Mouse (Mus musculus) MEL (cell line): Measurements from ENCODE around the gene Ppp2r5d.

Experiments used
- CHD2 ChIP-seq: IDR thresholded peaks from 2 replicates; pipeline ENCODE4 v1.6.1; 2011; ENCODE audit warnings: low read length, improper control_type of control experiment
- CTCF ChIP-seq, 3 experiments: IDR thresholded peaks in 2 of 3; conservative IDR thresholded peaks in 1 of 3; 2 replicates each; pipeline ENCODE4 v1.5.1; 2011 to 2012; ENCODE audit warnings: low read length in 3 of 3, low read depth in 2 of 3, mild to moderate bottlenecking in 2 of 3, improper control_type of control experiment in 1 of 3, inconsistent platforms in 1 of 3, mixed read lengths in 1 of 3, moderate library complexity in 1 of 3; ENCODE audit not compliant: control insufficient read depth in 1 of 3, insufficient read depth in 1 of 3, poor library complexity in 1 of 3, severe bottlenecking in 1 of 3
- E2F4 ChIP-seq: IDR thresholded peaks from 2 replicates; pipeline ENCODE4 v1.6.1; 2011; ENCODE audit warnings: low read depth, low read length, improper control_type of control experiment, borderline replicate concordance
- EP300 ChIP-seq, 2 experiments: IDR thresholded peaks; 2 replicates each; pipeline ENCODE4 v1.6.1; 2011; ENCODE audit warnings: improper control_type of control experiment in 2 of 2, low read length in 2 of 2, low read depth in 1 of 2, mild to moderate bottlenecking in 1 of 2
- GATA1 ChIP-seq: IDR thresholded peaks from 2 replicates; pipeline ENCODE4 v1.6.1; 2011; ENCODE audit warnings: low read depth, low read length, improper control_type of control experiment
- MAX ChIP-seq: IDR thresholded peaks from 2 replicates; pipeline ENCODE4 v1.6.1; 2011; ENCODE audit warnings: low read length, improper control_type of control experiment
- MYC ChIP-seq: IDR thresholded peaks from 2 replicates; pipeline ENCODE4 v1.6.1; 2011; ENCODE audit warnings: low read depth, mild to moderate bottlenecking, low read length, improper control_type of control experiment, moderate library complexity
- TAL1 ChIP-seq: IDR thresholded peaks from 2 replicates; pipeline ENCODE4 v1.6.1; 2012; ENCODE audit warnings: mild to moderate bottlenecking, inconsistent platforms, low read length, moderate library complexity, mixed read lengths
- UBTF ChIP-seq: IDR thresholded peaks from 2 replicates; pipeline ENCODE4 v1.6.1; 2012; ENCODE audit warnings: low read depth, mild to moderate bottlenecking, inconsistent platforms, low read length, improper control_type of control experiment, moderate library complexity, borderline replicate concordance; ENCODE audit not compliant: insufficient read depth
- ZC3H11A ChIP-seq: IDR thresholded peaks from 2 replicates; pipeline ENCODE4 v1.6.1; 2012; ENCODE audit warnings: low read depth, mild to moderate bottlenecking, inconsistent platforms, low read length, improper control_type of control experiment

- TF ChIP-seq MAX (no peak), CTCF (IDR thresholded peaks at IDR 0.05 in 2 of 3, conservative IDR thresholded peaks at IDR 0.05 in 1 of 3; ENCODE audit: control insufficient read depth in 1 of 3, insufficient read depth in 1 of 3, low read depth in 2 of 3, low read length in 3 of 3, poor library complexity in 1 of 3, severe bottlenecking in 1 of 3) (no peak), UBTF (no peak), GATA1 (no peak), EP300 (IDR thresholded peaks at IDR 0.05; ENCODE audit: low read depth in 1 of 2, low read length in 2 of 2) (no peak), MYC (no peak), E2F4 (no peak), TAL1 (no peak), ZC3H11A (no peak), CHD2 (no peak)
Observed at GRCm38 (mm10) chr17:46690665-46691064, 14.2 kb downstream of the Ppp2r5d start.
